Comparison of ENCODE assay signal across 12 mouse cellular contexts in genomic region chr17:29637377-29637776, GRCm38 (mm10). TPM values are rescaled to one million over a fixed set of nuclear protein-coding genes. Genes with fewer than 3 reads are reported as not detected.
DNase-seq lines count a peak whose midpoint lies in the region; ATAC-seq and TF ChIP-seq lines count a peak whose summit lies in the region.
"Had no signal": no experiment of that assay in that cellular context is flagged by ENCODE, and none has a peak within 500 bp of the region (broad histone marks: within the 10 kb centered on the region; RNA-seq: fewer than 3 reads in every experiment).

No protein-coding gene starts in this region.

- H3K4me2 ChIP-seq in hindbrain, postnatal 0 days (ENCODE audit: low read depth, low read length), result no peak overlapping the region
- H3K4me2 ChIP-seq in hindbrain, embryonic 12.5 days (replicated peaks), result no peak overlapping the region
- H3K4me2 ChIP-seq in heart, embryonic 13.5 days, result no peak overlapping the region
- H3K4me2 ChIP-seq: embryonic facial prominence, embryonic 12.5 days; lung, embryonic 15.5 days had no signal

- 88% methylated on average over 4 of the region's 4 CpGs for WGBS in hindbrain, postnatal 0 days
- WGBS in hindbrain, embryonic 12.5 days, result 91% methylated on average over 4 of the region's 4 CpGs
- 80% methylated on average over 4 of the region's 4 CpGs for WGBS in heart, embryonic 13.5 days

- no peak overlapping the region for H3K27ac ChIP-seq in hindbrain, postnatal 0 days
- no peak overlapping the region for H3K27ac ChIP-seq in hindbrain, embryonic 12.5 days
- H3K27ac ChIP-seq in heart, embryonic 13.5 days (replicated peaks), result no peak overlapping the region
- H3K27ac ChIP-seq: embryonic facial prominence, embryonic 12.5 days; hindbrain, embryonic 10.5 days; left cerebral cortex, adult 2 months; lung, embryonic 15.5 days had no signal

- no peak overlapping the region for H3K4me3 ChIP-seq in hindbrain, postnatal 0 days (ENCODE audit: low read length)
- H3K4me3 ChIP-seq in hindbrain, embryonic 12.5 days, result no peak overlapping the region
- H3K4me3 ChIP-seq in heart, embryonic 13.5 days, result no peak overlapping the region
- H3K4me3 ChIP-seq: embryonic facial prominence, embryonic 12.5 days; hindbrain, embryonic 10.5 days; left cerebral cortex, adult 2 months; lung, embryonic 15.5 days had no signal

- no peak for TF ChIP-seq CTCF in hindbrain, postnatal 0 days (IDR thresholded peaks at IDR 0.05; ENCODE audit: low read depth)

- no peaks in the 10 kb centered on the region for H3K4me1 ChIP-seq in hindbrain, postnatal 0 days (ENCODE audit: insufficient read depth, low read length)
- H3K4me1 ChIP-seq in hindbrain, embryonic 12.5 days, result no peaks in the 10 kb centered on the region
- peaks cover 26% of the 10 kb centered on the region for H3K4me1 ChIP-seq in heart, embryonic 13.5 days
- H3K4me1 ChIP-seq: embryonic facial prominence, embryonic 12.5 days; hindbrain, embryonic 10.5 days; lung, embryonic 15.5 days had no signal

- peak; percentile 49 for DNase-seq in adrenal gland, postnatal 14 days
- DNase-seq in adrenal gland, adult 2 months, result no peak
- no peak for DNase-seq in hindbrain, postnatal 0 days (ENCODE audit: low spot score)
- DNase-seq in embryo, embryonic 10.5 days (ENCODE audit: low spot score), result no peak
- DNase-seq in neural tube, embryonic 10.5 days (ENCODE audit: extremely low spot score, low spot score), result no peak

- H3K9ac ChIP-seq in hindbrain, postnatal 0 days (replicated peaks; ENCODE audit: low read length), result 0 out of 2 replicates have a peak overlapping the region, but pooled peaks have one; percentile 21
- H3K9ac ChIP-seq in hindbrain, embryonic 12.5 days, result no peak overlapping the region
- H3K9ac ChIP-seq in heart, embryonic 13.5 days, result 0 out of 2 replicates have a peak overlapping the region, but pooled peaks have one; percentile 33
- H3K9ac ChIP-seq: embryonic facial prominence, embryonic 12.5 days; lung, embryonic 15.5 days had no signal

- no peaks in the 10 kb centered on the region for H3K9me3 ChIP-seq in hindbrain, postnatal 0 days (ENCODE audit: low read length)
- H3K9me3 ChIP-seq in hindbrain, embryonic 12.5 days (replicated peaks), result no peaks in the 10 kb centered on the region
- no peaks in the 10 kb centered on the region for H3K9me3 ChIP-seq in heart, embryonic 13.5 days
- H3K9me3 ChIP-seq: embryonic facial prominence, embryonic 12.5 days; hindbrain, embryonic 10.5 days; lung, embryonic 15.5 days had no signal

- no peaks in the 10 kb centered on the region for H3K27me3 ChIP-seq in hindbrain, postnatal 0 days (ENCODE audit: insufficient read depth, low read length)
- no peaks in the 10 kb centered on the region for H3K27me3 ChIP-seq in hindbrain, embryonic 12.5 days
- no peaks in the 10 kb centered on the region for H3K27me3 ChIP-seq in heart, embryonic 13.5 days (replicated peaks)
- H3K27me3 ChIP-seq: embryonic facial prominence, embryonic 12.5 days; lung, embryonic 15.5 days had no signal

- ATAC-seq in hindbrain, postnatal 0 days, result no peak
- ATAC-seq in hindbrain, embryonic 12.5 days (ENCODE audit: low FRiP score), result no peak
- no peak for ATAC-seq in heart, embryonic 13.5 days (ENCODE audit: extremely low read depth, insufficient number of reproducible peaks, low FRiP score, low TSS enrichment)
- ATAC-seq in megakaryocyte progenitor cell, adult 5-6 weeks (replicated peaks; ENCODE audit: poor library complexity), result peak; percentile 43; the same call in 1 of the 2 replicates

- H3K36me3 ChIP-seq in hindbrain, postnatal 0 days (ENCODE audit: insufficient read depth, low read length), result peaks cover 51% of the 10 kb centered on the region
- H3K36me3 ChIP-seq in hindbrain, embryonic 12.5 days, result peaks cover 86% of the 10 kb centered on the region
- peaks cover 99% of the 10 kb centered on the region for H3K36me3 ChIP-seq in heart, embryonic 13.5 days

RNA-seq across cellular contexts. Expression of gene Gm28043, which starts 22.7 kb away (rescaled TPM):
- 3.2 and 3.3 TPM in 2 replicates for total RNA-seq in adrenal gland, postnatal 14 days (2021)
- total RNA-seq in adrenal gland, adult 2 months (2021), result 1 to 10 TPM; 1.8 to 2.4 TPM
- 0.16 and 0.26 TPM in 2 replicates for polyA plus RNA-seq in adrenal gland, adult 2 months (2012; rRNA removed)
- total RNA-seq in hindbrain, postnatal 0 days (2014; rRNA removed), result 2.6 and 5.0 TPM in 2 replicates
- polyA plus RNA-seq in hindbrain, postnatal 0 days (2015; fragmentation: Nextera tagmentation; extraction: Ambion mirVana), result 1.2 and 1.9 TPM in 2 replicates
- 3.7 and 4.1 TPM in 2 replicates for polyA plus RNA-seq in hindbrain, embryonic 12.5 days (2016; fragmentation: Nextera tagmentation; extraction: Ambion mirVana)
- 1.5 and 1.6 TPM in 2 replicates for polyA plus RNA-seq in heart, embryonic 13.5 days (2015; fragmentation: Nextera tagmentation; extraction: Ambion mirVana)
- 0.68 and 0.94 TPM in 2 replicates for total RNA-seq in megakaryocyte progenitor cell, adult 5-6 weeks (2015)
- 5.6 and 7.5 TPM in 2 replicates for total RNA-seq in megakaryocyte progenitor cell, adult 5-6 weeks (2017)

RNA-seq across cellular contexts. Expression of gene Rnf8, which starts 22.8 kb away (rescaled TPM):
- total RNA-seq in adrenal gland, postnatal 14 days (2021), result 41.5 and 45.4 TPM in 2 replicates
- total RNA-seq in adrenal gland, adult 2 months (2021), result 10 to 100 TPM; 31.2 to 54.3 TPM
- polyA plus RNA-seq in adrenal gland, adult 2 months (2012; rRNA removed), result 22.7 and 35.0 TPM in 2 replicates
- 22.2 and 29.4 TPM in 2 replicates for total RNA-seq in hindbrain, postnatal 0 days (2014; rRNA removed)
- 71.3 and 73.8 TPM in 2 replicates for polyA plus RNA-seq in hindbrain, postnatal 0 days (2015; fragmentation: Nextera tagmentation; extraction: Ambion mirVana)
- 100 and 105 TPM in 2 replicates for polyA plus RNA-seq in hindbrain, embryonic 12.5 days (2016; fragmentation: Nextera tagmentation; extraction: Ambion mirVana)
- polyA plus RNA-seq in heart, embryonic 13.5 days (2015; fragmentation: Nextera tagmentation; extraction: Ambion mirVana), result 47.7 and 54.1 TPM in 2 replicates
- total RNA-seq in megakaryocyte progenitor cell, adult 5-6 weeks (2015), result 18.1 and 19.9 TPM in 2 replicates
- total RNA-seq in megakaryocyte progenitor cell, adult 5-6 weeks (2017), result 42.2 and 63.5 TPM in 2 replicates

RNA-seq across cellular contexts. Expression of gene Cmtr1, which starts 23.0 kb away (rescaled TPM):
- 70.7 and 71.6 TPM in 2 replicates for total RNA-seq in adrenal gland, postnatal 14 days (2021)
- total RNA-seq in adrenal gland, adult 2 months (2021), result 10 to 100 TPM; 82.5 to 89.1 TPM
- polyA plus RNA-seq in adrenal gland, adult 2 months (2012; rRNA removed), result 18.5 and 24.8 TPM in 2 replicates
- 69.1 and 71.5 TPM in 2 replicates for total RNA-seq in hindbrain, postnatal 0 days (2014; rRNA removed)
- 106 and 116 TPM in 2 replicates for polyA plus RNA-seq in hindbrain, postnatal 0 days (2015; fragmentation: Nextera tagmentation; extraction: Ambion mirVana)
- polyA plus RNA-seq in hindbrain, embryonic 12.5 days (2016; fragmentation: Nextera tagmentation; extraction: Ambion mirVana), result 141 and 170 TPM in 2 replicates
- polyA plus RNA-seq in heart, embryonic 13.5 days (2015; fragmentation: Nextera tagmentation; extraction: Ambion mirVana), result 87.9 and 91.2 TPM in 2 replicates
- total RNA-seq in megakaryocyte progenitor cell, adult 5-6 weeks (2015), result 16.5 and 37.1 TPM in 2 replicates
- 136 and 148 TPM in 2 replicates for total RNA-seq in megakaryocyte progenitor cell, adult 5-6 weeks (2017)
